Mouse (Mus musculus) thymus, postnatal 4 days (tissue): ENCODE measurements at regions not wholly inside any gene's neighbourhood (a gene's known extent, or its start where the extent isn't known, plus 50 kb on each side); places are given as distances from the start of the nearest gene placed in this dataset.

Experiments used
- DNase-seq: peaks from one replicate; pipeline ENCODE4 v3.0.0; 2021

GRCm38 (mm10) chr1:22222836-22223235, 261.1 kb upstream of the Kcnq5 start:
- DNase-seq: no peak

GRCm38 (mm10) chr1:22211795-22212194, 250.1 kb upstream of the Kcnq5 start:
- DNase-seq: no peak

- no peak for DNase-seq
Observed at GRCm38 (mm10) chr1:22211232-22211631, 249.5 kb upstream of the Kcnq5 start.

GRCm38 (mm10) chr1:22210621-22211020, 248.9 kb upstream of the Kcnq5 start:
- no peak for DNase-seq

- DNase-seq: no peak
Observed at GRCm38 (mm10) chr1:22208287-22208686, 246.5 kb upstream of the Kcnq5 start.

GRCm38 (mm10) chr1:22206935-22207334, 245.2 kb upstream of the Kcnq5 start:
- DNase-seq: no peak

- DNase-seq: no peak
Observed at GRCm38 (mm10) chr1:22167621-22168181, 206.0 kb upstream of the Kcnq5 start.

GRCm38 (mm10) chr1:22136571-22137122, 174.9 kb upstream of the Kcnq5 start:
- DNase-seq: no peak

- DNase-seq: no peak
Observed at GRCm38 (mm10) chr1:22118266-22118772, 156.6 kb upstream of the Kcnq5 start.

GRCm38 (mm10) chr1:22116466-22116865, 154.7 kb upstream of the Kcnq5 start:
- DNase-seq: no peak

- DNase-seq: peak; percentile 26
Observed at GRCm38 (mm10) chr1:22105496-22105895, 143.8 kb upstream of the Kcnq5 start.

GRCm38 (mm10) chr1:22071405-22072117, 109.8 kb upstream of the Kcnq5 start:
- DNase-seq: no peak

- no peak for DNase-seq
Observed at GRCm38 (mm10) chr1:22070028-22070427, 108.3 kb upstream of the Kcnq5 start.
